Mouse (Mus musculus): Measurements from ENCODE around the gene Rps19.

DNA sequence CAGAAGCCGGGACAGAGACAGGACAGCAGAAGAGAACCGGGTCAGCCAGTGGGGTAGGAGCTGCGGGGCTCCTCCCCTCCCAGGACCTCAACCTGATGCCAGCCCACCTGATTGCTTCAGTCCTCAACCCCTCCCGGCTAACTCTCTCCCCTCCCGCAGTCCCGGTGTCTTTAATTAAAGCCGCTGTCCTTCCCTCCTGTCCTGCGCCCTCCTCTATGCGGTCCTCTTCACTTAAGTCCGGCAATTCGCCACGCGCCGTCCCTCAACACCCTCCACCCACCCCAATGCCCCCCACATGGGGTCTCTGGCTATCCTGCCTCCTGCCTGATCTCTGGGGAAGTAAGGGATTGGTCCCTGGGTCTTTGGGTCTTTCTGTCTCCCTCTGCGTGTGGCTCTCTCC, 47.5 kb downstream of the Rps19 start:
- no peak for TF ChIP-seq CTCF (IDR thresholded peaks at IDR 0.05)
- TF ChIP-seq EP300 (IDR thresholded peaks at IDR 0.05), result no peak

Measured in lung, postnatal 0 days (tissue).